Mouse (Mus musculus) liver, embryonic 12.5 days (tissue): ENCODE results near the gene Hoxb1. TPM values are rescaled to one million over a fixed set of nuclear protein-coding genes. Genes with fewer than 3 reads are reported as not detected.

Experiments used
- ATAC-seq: fragments of 200-750 bp; cut with Nextera tagmentation; 2 replicates; pipeline ENCODE4 v1.8.0; 2017; ENCODE audit warnings: moderate number of reproducible peaks, mild to moderate bottlenecking, moderate library complexity
- H3K27ac ChIP-seq: fragments of 300-500 bp; sonication (generic); 2 replicates; pipeline ENCODE4 v1.5.1; 2016; ENCODE audit warnings: mild to moderate bottlenecking
- H3K27me3 ChIP-seq: fragments of 300-500 bp; sonication (generic); replicated peaks from 2 replicates; pipeline ENCODE4 v1.6.1; 2016; ENCODE audit warnings: mild to moderate bottlenecking, moderate library complexity
- H3K36me3 ChIP-seq: fragments of 300-500 bp; sonication (generic); 2 replicates; pipeline ENCODE4 v1.6.1; 2016; ENCODE audit warnings: mild to moderate bottlenecking, moderate library complexity
- H3K4me1 ChIP-seq: fragments of 300-500 bp; sonication (generic); 2 replicates; pipeline ENCODE4 v1.6.1; 2016
- H3K4me2 ChIP-seq: fragments of 300-500 bp; sonication (generic); 2 replicates; pipeline ENCODE4 v1.6.1; 2016; ENCODE audit warnings: mild to moderate bottlenecking, moderate library complexity
- H3K4me3 ChIP-seq: fragments of 300-500 bp; sonication (generic); 2 replicates; pipeline ENCODE4 v1.5.1; 2016; ENCODE audit warnings: mild to moderate bottlenecking, moderate library complexity
- H3K9ac ChIP-seq: fragments of 300-500 bp; sonication (generic); 2 replicates; pipeline ENCODE4 v1.6.1; 2016; ENCODE audit warnings: mild to moderate bottlenecking, moderate library complexity
- H3K9me3 ChIP-seq: fragments of 300-500 bp; sonication (generic); replicated peaks from 2 replicates; pipeline ENCODE4 v1.6.1; 2016; ENCODE audit warnings: mild to moderate bottlenecking, moderate library complexity
- WGBS: fragments of 180-500 bp; shearing (Covaris S2); methylation state at CpG from one replicate; pipeline ENCODE4 v1.1.7; 2016; ENCODE audit not compliant: insufficient replicate concordance; 5-methylcytosine and 5-hydroxymethylcytosine counted together
- polyA plus RNA-seq: library from polyadenylated mRNA; unstranded; fragments of >200 nt; fragmentation: Nextera tagmentation; extraction: Ambion mirVana; gene quantifications from 2 replicates; pipeline ENCODE4 v1.2.1, GENCODE M21; 2016

Gene Hoxb1
- polyA plus RNA-seq, 1 experiment from 2014 or later = 0.14 TPM

- H3K4me2 ChIP-seq = peak overlapping the region; percentile 52
- no peaks in the 10 kb centered on the region for H3K9me3 ChIP-seq
- under 1% methylated on average over 73 of the region's 75 CpGs for WGBS
- H3K4me1 ChIP-seq = peaks cover 7% of the 10 kb centered on the region; the same call in 1 of the 2 replicates
- ATAC-seq = no peak
- H3K27ac ChIP-seq = peak overlapping the region; percentile 81
- H3K27me3 ChIP-seq = peaks cover 94% of the 10 kb centered on the region
- H3K36me3 ChIP-seq = no peaks in the 10 kb centered on the region
- peak overlapping the region; percentile 63 for H3K9ac ChIP-seq
- H3K4me3 ChIP-seq = peak overlapping the region; percentile 54
Observed at GRCm38 (mm10) chr11:96352691-96353521, 12.6 kb upstream of the Hoxb1 start.

- Histone ChIP-seq H3K4me1 (0 out of 2 replicates have a peak, but pooled peaks cover 2% of the 10 kb centered on the region), H3K27me3 (peaks cover 92% of the 10 kb centered on the region), H3K9ac (peak overlapping the region; percentile 63), H3K9me3 (no peaks in the 10 kb centered on the region), H3K36me3 (no peaks in the 10 kb centered on the region), H3K4me2 (peak overlapping the region; percentile 52), H3K27ac (peak overlapping the region; percentile 81), H3K4me3 (peak overlapping the region; percentile 54)
- ATAC-seq = no peak
- WGBS = 6% methylated on average over 14 of the region's 14 CpGs
Observed at GRCm38 (mm10) chr11:96353522-96353841, 12.1 kb upstream of the Hoxb1 start.

GRCm38 (mm10) chr11:96353939-96354338, 11.6 kb upstream of the Hoxb1 start:
- peak overlapping the region; percentile 55 for H3K9ac ChIP-seq

GRCm38 (mm10) chr11:96354376-96354775, 11.2 kb upstream of the Hoxb1 start:
- Histone ChIP-seq H3K4me2 (peak overlapping the region; percentile 50), H3K9ac (peak overlapping the region; percentile 55), H3K4me1 (no peaks in the 10 kb centered on the region), H3K36me3 (no peaks in the 10 kb centered on the region), H3K27ac (peak overlapping the region; percentile 43), H3K27me3 (peaks cover 85% of the 10 kb centered on the region), H3K4me3 (peak overlapping the region; percentile 26), H3K9me3 (no peaks in the 10 kb centered on the region)
- 2% methylated on average over 25 of the region's 25 CpGs for WGBS
- ATAC-seq = no peak

More at GRCm38 (mm10) chr11:96353939-96354338, 11.6 kb upstream of the Hoxb1 start:
- no peaks in the 10 kb centered on the region for H3K9me3 ChIP-seq
- H3K27ac ChIP-seq = peak overlapping the region; percentile 43; the same call in 1 of the 2 replicates
- peak overlapping the region; percentile 26 for H3K4me3 ChIP-seq
- H3K4me2 ChIP-seq = peak overlapping the region; percentile 50
- no peaks in the 10 kb centered on the region for H3K36me3 ChIP-seq
- no peaks in the 10 kb centered on the region for H3K4me1 ChIP-seq
- peaks cover 88% of the 10 kb centered on the region for H3K27me3 ChIP-seq
- WGBS = 21% methylated on average over 8 of the region's 8 CpGs
- ATAC-seq = no peak

GRCm38 (mm10) chr11:96354801-96355311, 10.7 kb upstream of the Hoxb1 start:
- WGBS = 12% methylated on average over 9 of the region's 9 CpGs
- Histone ChIP-seq H3K9ac (0 out of 2 replicates have a peak overlapping the region, but pooled peaks have one; percentile 55), H3K27me3 (peaks cover 85% of the 10 kb centered on the region)

GRCm38 (mm10) chr11:96363807-96364206, 1.7 kb upstream of the Hoxb1 start:
- H3K9me3 ChIP-seq = no peaks in the 10 kb centered on the region
- no peak for ATAC-seq
- WGBS = 12% methylated on average over 5 of the region's 5 CpGs
- no peaks in the 10 kb centered on the region for H3K36me3 ChIP-seq
- peaks cover 75% of the 10 kb centered on the region for H3K27me3 ChIP-seq
- no peak overlapping the region for H3K9ac ChIP-seq
- H3K4me1 ChIP-seq = no peaks in the 10 kb centered on the region
- H3K27ac ChIP-seq = no peak overlapping the region
- H3K4me2 ChIP-seq = no peak overlapping the region
- no peak overlapping the region for H3K4me3 ChIP-seq

More at GRCm38 (mm10) chr11:96354801-96355311, 10.7 kb upstream of the Hoxb1 start:
- ATAC-seq = no peak
- Histone ChIP-seq H3K9me3 (no peaks in the 10 kb centered on the region), H3K4me2 (peak overlapping the region; percentile 50), H3K36me3 (no peaks in the 10 kb centered on the region), H3K27ac (peak overlapping the region; percentile 43; the same call in 1 of the 2 replicates), H3K4me1 (no peaks in the 10 kb centered on the region), H3K4me3 (peak overlapping the region; percentile 26; the same call in 1 of the 2 replicates)

- H3K4me3 ChIP-seq = no peak overlapping the region
Observed at GRCm38 (mm10) chr11:96366092-96367041, 815 bp downstream of the Hoxb1 start.

GRCm38 (mm10) chr11:96367141-96367540, 1.6 kb downstream of the Hoxb1 start:
- H3K9me3 ChIP-seq = no peaks in the 10 kb centered on the region
- no peak overlapping the region for H3K4me3 ChIP-seq
- H3K4me2 ChIP-seq = no peak overlapping the region

More at GRCm38 (mm10) chr11:96366092-96367041, 815 bp downstream of the Hoxb1 start:
- Histone ChIP-seq H3K27me3 (peaks cover 93% of the 10 kb centered on the region), H3K4me2 (peak overlapping the region; percentile 19; the same call in 1 of the 2 replicates), H3K27ac (no peak overlapping the region), H3K36me3 (no peaks in the 10 kb centered on the region), H3K9me3 (no peaks in the 10 kb centered on the region), H3K4me1 (no peaks in the 10 kb centered on the region), H3K9ac (no peak overlapping the region)
- ATAC-seq = no peak
- WGBS = 6% methylated on average over 47 of the region's 47 CpGs

GRCm38 (mm10) chr11:96368686-96369085, 3.1 kb downstream of the Hoxb1 start:
- Histone ChIP-seq H3K4me2 (no peak overlapping the region), H3K9ac (no peak overlapping the region), H3K4me3 (no peak overlapping the region), H3K27me3 (peaks cover 96% of the 10 kb centered on the region), H3K36me3 (no peaks in the 10 kb centered on the region), H3K4me1 (no peaks in the 10 kb centered on the region), H3K9me3 (no peaks in the 10 kb centered on the region), H3K27ac (no peak overlapping the region)
- WGBS = 33% methylated on average over 5 of the region's 5 CpGs
- ATAC-seq = no peak

More at GRCm38 (mm10) chr11:96367141-96367540, 1.6 kb downstream of the Hoxb1 start:
- Histone ChIP-seq H3K9ac (no peak overlapping the region), H3K4me1 (no peaks in the 10 kb centered on the region), H3K27me3 (peaks cover 94% of the 10 kb centered on the region), H3K27ac (no peak overlapping the region), H3K36me3 (no peaks in the 10 kb centered on the region)
- no peak for ATAC-seq
- 25% methylated on average over 6 of the region's 6 CpGs for WGBS

- WGBS = 34% methylated on average over 7 of the region's 7 CpGs
- no peak overlapping the region for H3K9ac ChIP-seq
- H3K27ac ChIP-seq = no peak overlapping the region
- no peaks in the 10 kb centered on the region for H3K36me3 ChIP-seq
- H3K4me2 ChIP-seq = no peak overlapping the region
- no peaks in the 10 kb centered on the region for H3K4me1 ChIP-seq
- H3K4me3 ChIP-seq = no peak overlapping the region
- H3K27me3 ChIP-seq = peaks cover 96% of the 10 kb centered on the region
- ATAC-seq = no peak
- no peaks in the 10 kb centered on the region for H3K9me3 ChIP-seq
Observed at GRCm38 (mm10) chr11:96369140-96369539, 3.6 kb downstream of the Hoxb1 start.

GRCm38 (mm10) chr11:96371726-96372125, 6.2 kb downstream of the Hoxb1 start:
- H3K4me2 ChIP-seq = no peak overlapping the region
- no peak for ATAC-seq
- no peaks in the 10 kb centered on the region for H3K36me3 ChIP-seq
- no peaks in the 10 kb centered on the region for H3K9me3 ChIP-seq
- no peaks in the 10 kb centered on the region for H3K4me1 ChIP-seq
- peaks cover 94% of the 10 kb centered on the region for H3K27me3 ChIP-seq
- WGBS = 34% methylated on average over 3 of the region's 3 CpGs
- no peak overlapping the region for H3K9ac ChIP-seq
- H3K27ac ChIP-seq = no peak overlapping the region
- H3K4me3 ChIP-seq = no peak overlapping the region
